Mouse (Mus musculus) fat pad, adult 2 months (tissue): Measurements from ENCODE around the gene H2al1n.
A peak's percentile ranks its signal among the peaks of the same experiment; 100 is the strongest.
"Not testable (repeated sequence)": the region's sequence is repeated elsewhere in the genome, so short reads cannot be mapped to it uniquely, and the experiment has no call there.

Experiments used
- DNase-seq: peaks from one replicate; pipeline ENCODE4 v3.0.0-alpha.2; 2011; ENCODE audit warnings: low read depth, low spot score; ENCODE audit errors: extremely low read depth

H2al1n gene

DNA sequence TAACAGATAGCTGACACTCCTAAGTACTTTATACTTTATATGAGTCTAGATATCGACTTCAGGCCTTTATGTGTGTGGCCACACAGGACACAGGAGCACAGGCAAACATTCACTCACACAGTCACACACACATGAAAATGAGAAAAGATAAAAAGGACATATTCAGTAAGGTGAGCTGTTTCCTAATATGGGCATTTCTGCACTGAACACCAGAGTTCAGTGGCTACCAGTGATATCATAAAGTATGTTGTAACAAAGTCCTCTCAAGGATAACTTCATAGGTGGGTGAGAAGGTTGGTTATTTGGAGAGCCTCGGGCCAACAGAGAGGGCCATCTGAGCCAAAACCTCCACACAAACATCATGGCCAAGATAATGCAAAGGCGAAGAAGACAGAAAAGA is at the start of gene H2al1n:
Gene H2al1n (plus strand): TSS at position 301 of the 400 bp plus-strand sequence.
- DNase-seq, result not testable (repeated sequence)

- DNase-seq, result no peak
Measured at GRCm38 (mm10) chrX:14199284-14199683, 11.7 kb upstream of the H2al1n start.

GRCm38 (mm10) chrX:14206112-14206875 is 4.7 kb upstream of the H2al1n start:
- DNase-seq, result no peak

DNA sequence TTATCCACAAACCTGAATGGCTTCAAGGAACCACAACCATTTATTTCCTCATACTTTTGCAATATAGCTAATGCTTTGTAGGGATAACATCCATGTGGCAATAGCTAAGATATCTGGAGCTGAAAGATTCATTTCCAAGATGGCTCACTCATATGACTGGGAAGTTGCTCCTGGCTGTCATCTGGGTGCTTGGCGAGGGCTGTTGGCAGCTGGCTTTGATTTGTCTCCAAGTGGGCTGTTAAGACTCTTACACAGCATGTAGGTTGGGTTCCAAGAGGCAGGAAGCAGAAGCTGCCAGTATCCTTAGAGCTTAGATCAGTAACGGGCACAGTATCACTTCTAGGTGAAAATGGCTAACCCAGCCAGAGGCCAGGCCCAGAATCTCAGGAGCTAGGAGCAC is 18.3 kb downstream of the H2al1n start:
- peak; percentile 67 for DNase-seq

- no peak for DNase-seq
Measured at GRCm38 (mm10) chrX:14259597-14260239, 48.8 kb downstream of the H2al1n start.
